Mouse (Mus musculus) stomach, postnatal 0 days (tissue): ENCODE results near the gene Phf13.

Experiments used
- CTCF ChIP-seq: IDR thresholded peaks from 2 replicates; pipeline ENCODE4 v1.5.1; 2016; ENCODE audit warnings: antibody characterized with exemption, low read depth, mild to moderate bottlenecking, moderate library complexity
- EP300 ChIP-seq: optimal IDR thresholded peaks from 2 replicates; pipeline ENCODE3; 2016; ENCODE audit warnings: antibody characterized with exemption

DNA sequence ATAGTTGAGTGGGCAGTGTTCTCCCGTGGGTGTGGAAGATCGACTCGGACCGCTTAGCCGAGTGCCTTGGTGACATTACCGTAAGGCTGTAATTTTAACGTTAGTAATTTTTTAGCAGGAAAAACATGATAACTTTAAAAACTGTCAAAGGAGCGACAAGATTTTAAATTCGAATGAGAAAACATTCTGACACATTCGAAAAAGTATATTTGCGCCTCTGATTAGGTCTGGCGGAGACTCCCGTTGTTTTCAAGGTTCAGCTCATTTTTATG, 829 bp upstream of the Phf13 start:
- TF ChIP-seq CTCF, result no peak
- TF ChIP-seq EP300, result no peak
